Mouse (Mus musculus) lung, embryonic 16.5 days (tissue): ENCODE results near the gene Arhgef1. TPM values are rescaled to one million over a fixed set of nuclear protein-coding genes. Genes with fewer than 3 reads are reported as not detected.

Experiments
- ATAC-seq: fragments of 200-750 bp; cut with Nextera tagmentation; 2 replicates; pipeline ENCODE4 v1.8.0; 2017; ENCODE audit warnings: low read depth, mild to moderate bottlenecking, moderate library complexity
- H3K27ac ChIP-seq: fragments of 300-500 bp; sonication (generic); 2 replicates; pipeline ENCODE4 v1.5.1; 2014; ENCODE audit warnings: mild to moderate bottlenecking, control low read depth, low read length
- H3K27me3 ChIP-seq: fragments of 300-500 bp; sonication (generic); 2 replicates; pipeline ENCODE4 v1.6.1; 2014; ENCODE audit warnings: low read depth, low read length, mixed read lengths; ENCODE audit not compliant: control insufficient read depth, insufficient read depth
- H3K36me3 ChIP-seq: fragments of 300-500 bp; sonication (generic); 2 replicates; pipeline ENCODE4 v1.6.1; 2014; ENCODE audit warnings: low read length; ENCODE audit not compliant: control insufficient read depth, insufficient read depth
- H3K4me1 ChIP-seq: fragments of 300-500 bp; sonication (generic); replicated peaks from 2 replicates; pipeline ENCODE4 v1.6.1; 2014; ENCODE audit warnings: low read length, mixed read lengths; ENCODE audit not compliant: control insufficient read depth, insufficient read depth
- H3K4me2 ChIP-seq: fragments of 300-500 bp; sonication (generic); 2 replicates; pipeline ENCODE4 v1.6.1; 2014; ENCODE audit warnings: low read depth, low read length, control low read depth
- H3K4me3 ChIP-seq: fragments of 300-500 bp; sonication (generic); 2 replicates; pipeline ENCODE4 v1.5.1; 2014; ENCODE audit warnings: mild to moderate bottlenecking, low read length, control low read depth
- H3K9ac ChIP-seq: fragments of 300-500 bp; sonication (generic); 2 replicates; pipeline ENCODE4 v1.6.1; 2014; ENCODE audit warnings: low read length, control low read depth
- H3K9me3 ChIP-seq: fragments of 300-500 bp; sonication (generic); 2 replicates; pipeline ENCODE4 v1.6.1; 2016; ENCODE audit warnings: low read length; ENCODE audit not compliant: control insufficient read depth
- WGBS: fragments of 180-500 bp; shearing (Covaris S2); extraction: QIAGEN DNeasy Blood & Tissue Kit; methylation state at CpG from one replicate; pipeline ENCODE4 v1.1.7; 2014; 5-methylcytosine and 5-hydroxymethylcytosine counted together
- polyA plus RNA-seq: library from polyadenylated mRNA; unstranded; fragments of >200 nt; fragmentation: Nextera tagmentation; extraction: Ambion mirVana; gene quantifications from 2 replicates; pipeline ENCODE4 v1.2.1, GENCODE M21; 2015

Gene Arhgef1
- polyA plus RNA-seq, 1 experiment from 2014 or later: 119 TPM

DNA sequence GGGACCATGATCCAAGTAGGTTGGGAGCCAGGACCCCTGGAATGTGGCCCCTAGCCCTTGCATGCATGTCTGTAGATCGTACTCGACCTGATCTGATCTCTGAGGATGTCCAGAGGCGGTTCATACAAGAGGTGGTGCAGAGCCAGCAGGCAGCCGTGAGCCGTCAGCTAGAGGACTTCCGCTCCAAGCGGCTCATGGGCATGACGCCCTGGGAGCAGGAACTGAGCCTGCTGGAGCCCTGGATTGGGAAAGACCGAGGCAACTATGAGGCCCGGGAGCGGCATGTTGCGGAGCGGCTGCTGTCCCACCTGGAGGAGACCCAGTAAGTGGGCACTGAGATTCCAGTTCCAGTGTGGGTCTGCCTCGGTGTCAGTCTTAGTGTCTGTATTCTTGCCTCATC, 9.8 kb downstream of the Arhgef1 start:
- Histone ChIP-seq H3K36me3 (peaks cover 18% of the 10 kb centered on the region), H3K9ac (no peak overlapping the region), H3K9me3 (no peaks in the 10 kb centered on the region), H3K4me1 (no peaks in the 10 kb centered on the region), H3K27ac (no peak overlapping the region), H3K4me3 (no peak overlapping the region), H3K4me2 (no peak overlapping the region), H3K27me3 (no peaks in the 10 kb centered on the region)
- WGBS: 90% methylated on average over 14 of the region's 14 CpGs
- no peak for ATAC-seq

GRCm38 (mm10) chr7:24918763-24919323, 16.1 kb downstream of the Arhgef1 start:
- no peak for ATAC-seq
- 92% methylated on average over 20 of the region's 20 CpGs for WGBS
- no peak overlapping the region for H3K4me2 ChIP-seq
- no peak overlapping the region for H3K27ac ChIP-seq
- no peaks in the 10 kb centered on the region for H3K27me3 ChIP-seq
- no peak overlapping the region for H3K9ac ChIP-seq
- no peaks in the 10 kb centered on the region for H3K4me1 ChIP-seq
- no peak overlapping the region for H3K4me3 ChIP-seq
- no peaks in the 10 kb centered on the region for H3K9me3 ChIP-seq
- peaks cover 58% of the 10 kb centered on the region for H3K36me3 ChIP-seq

DNA sequence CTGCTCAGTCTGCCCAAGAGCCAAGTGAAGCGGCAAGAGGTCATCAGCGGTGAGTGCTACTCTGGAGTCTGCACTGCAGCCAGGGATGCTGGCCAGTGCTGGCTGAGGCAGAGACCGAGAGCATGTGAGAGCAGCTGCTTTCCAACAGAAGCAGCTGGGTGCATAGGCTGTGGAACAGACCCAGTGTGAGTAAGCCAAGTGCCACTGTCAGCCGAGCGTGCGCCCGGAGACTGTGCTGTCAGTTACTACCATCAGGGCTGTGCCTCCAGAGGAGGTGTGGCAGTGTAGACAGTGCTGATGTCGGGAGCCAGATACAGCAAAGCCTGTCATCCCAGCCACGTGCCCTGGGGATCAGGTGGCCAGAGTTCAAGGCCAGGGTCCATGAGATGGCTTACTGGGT, 17.0 kb downstream of the Arhgef1 start:
- peaks cover 67% of the 10 kb centered on the region for H3K36me3 ChIP-seq
- no peaks in the 10 kb centered on the region for H3K27me3 ChIP-seq
- no peak for ATAC-seq
- 87% methylated on average over 9 of the region's 9 CpGs for WGBS
- no peak overlapping the region for H3K4me3 ChIP-seq
- no peaks in the 10 kb centered on the region for H3K9me3 ChIP-seq
- no peaks in the 10 kb centered on the region for H3K4me1 ChIP-seq
- H3K4me2 ChIP-seq: no peak overlapping the region
- no peak overlapping the region for H3K27ac ChIP-seq
- H3K9ac ChIP-seq: no peak overlapping the region

GRCm38 (mm10) chr7:24930475-24930874, 27.8 kb downstream of the Arhgef1 start:
- Histone ChIP-seq H3K4me1 (no peaks in the 10 kb centered on the region), H3K27me3 (peaks cover 58% of the 10 kb centered on the region), H3K9ac (no peak overlapping the region), H3K9me3 (no peaks in the 10 kb centered on the region), H3K4me3 (no peak overlapping the region), H3K27ac (no peak overlapping the region), H3K36me3 (peaks cover 17% of the 10 kb centered on the region), H3K4me2 (no peak overlapping the region)
- ATAC-seq: no peak
- 32% methylated on average over 6 of the region's 6 CpGs for WGBS

DNA sequence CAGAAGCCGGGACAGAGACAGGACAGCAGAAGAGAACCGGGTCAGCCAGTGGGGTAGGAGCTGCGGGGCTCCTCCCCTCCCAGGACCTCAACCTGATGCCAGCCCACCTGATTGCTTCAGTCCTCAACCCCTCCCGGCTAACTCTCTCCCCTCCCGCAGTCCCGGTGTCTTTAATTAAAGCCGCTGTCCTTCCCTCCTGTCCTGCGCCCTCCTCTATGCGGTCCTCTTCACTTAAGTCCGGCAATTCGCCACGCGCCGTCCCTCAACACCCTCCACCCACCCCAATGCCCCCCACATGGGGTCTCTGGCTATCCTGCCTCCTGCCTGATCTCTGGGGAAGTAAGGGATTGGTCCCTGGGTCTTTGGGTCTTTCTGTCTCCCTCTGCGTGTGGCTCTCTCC, 28.9 kb downstream of the Arhgef1 start:
- H3K36me3 ChIP-seq: peaks cover 9% of the 10 kb centered on the region; the same call in 1 of the 2 replicates
- H3K4me2 ChIP-seq: no peak overlapping the region
- H3K9me3 ChIP-seq: no peaks in the 10 kb centered on the region
- no peak for ATAC-seq
- 0% methylated on average over 15 of the region's 15 CpGs for WGBS
- peaks cover 69% of the 10 kb centered on the region for H3K27me3 ChIP-seq
- no peak overlapping the region for H3K4me3 ChIP-seq
- H3K9ac ChIP-seq: no peak overlapping the region
- no peak overlapping the region for H3K27ac ChIP-seq
- H3K4me1 ChIP-seq: no peaks in the 10 kb centered on the region

DNA sequence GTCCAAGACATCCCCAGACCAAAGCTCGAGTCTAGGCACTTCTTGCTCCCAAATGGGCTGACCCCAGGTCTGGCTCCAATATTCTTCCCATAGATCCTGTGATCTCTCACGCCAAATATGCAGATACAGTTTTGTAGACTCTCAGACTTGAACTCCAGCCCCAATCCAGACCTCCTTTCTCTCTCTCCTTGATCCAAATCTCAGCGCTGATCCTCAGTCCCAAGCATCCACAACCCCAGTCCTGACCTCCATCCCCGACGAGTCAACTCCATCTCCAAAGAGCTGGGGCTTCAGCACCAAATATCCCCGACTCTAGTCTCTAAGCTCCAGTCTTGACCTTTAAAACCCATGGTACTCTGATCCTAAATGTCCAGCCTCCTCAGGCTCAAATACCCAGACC, 40.9 kb downstream of the Arhgef1 start:
- H3K4me1 ChIP-seq: peaks cover 4% of the 10 kb centered on the region
- no peaks in the 10 kb centered on the region for H3K9me3 ChIP-seq
- 10% methylated on average over 6 of the region's 6 CpGs for WGBS
- H3K36me3 ChIP-seq: no peaks in the 10 kb centered on the region
- peaks cover 84% of the 10 kb centered on the region for H3K27me3 ChIP-seq
- ATAC-seq: no peak
- H3K9ac ChIP-seq: no peak overlapping the region
- H3K4me2 ChIP-seq: no peak overlapping the region
- no peak overlapping the region for H3K27ac ChIP-seq
- no peak overlapping the region for H3K4me3 ChIP-seq

DNA sequence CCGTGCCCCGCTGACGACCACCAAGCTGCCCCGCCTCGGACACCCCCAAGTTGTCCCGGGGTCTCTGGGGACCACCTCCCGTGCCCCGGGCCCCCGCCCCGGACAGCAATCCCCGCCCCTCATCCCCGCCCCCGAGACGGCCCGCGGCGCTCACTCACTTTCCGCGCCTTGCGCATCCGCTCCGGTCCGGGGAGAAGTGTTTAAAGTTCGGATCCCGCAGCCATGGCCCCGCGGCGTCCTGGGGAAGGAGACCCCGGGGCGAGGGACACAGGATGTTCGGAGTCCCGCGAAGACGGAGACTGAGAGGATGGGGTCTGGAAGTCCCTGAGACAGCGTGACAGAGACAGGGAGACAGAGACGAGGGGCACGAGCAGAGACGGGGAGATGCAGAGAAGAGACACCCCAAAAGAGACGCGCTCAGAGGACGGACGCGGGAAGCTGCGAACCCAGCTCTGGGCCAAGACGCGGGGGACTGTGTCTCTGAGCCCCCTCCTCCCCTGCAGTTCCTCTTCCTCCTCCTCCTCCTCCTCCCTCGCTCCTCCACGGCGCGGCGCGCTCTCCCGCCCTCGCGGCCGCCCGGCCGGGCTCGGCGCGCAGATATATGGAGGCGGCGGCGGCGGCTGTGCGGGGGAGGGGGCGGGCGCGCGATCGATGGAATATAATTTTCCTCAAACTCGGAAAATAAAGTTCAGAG, 41.7 kb downstream of the Arhgef1 start, which contains the start of gene Gm4881:
Gene Gm4881, minus strand, starts transcription at position 238 of the 694 bp plus-strand sequence.
- Histone ChIP-seq H3K9me3 (no peaks in the 10 kb centered on the region), H3K27ac (no peak within 1 kb of the TSS), H3K36me3 (no peaks in the 10 kb centered on the region), H3K9ac (peak within 1 kb of the TSS; percentile 25; the same call in 1 of the 2 replicates), H3K4me3 (peak within 1 kb of the TSS; percentile 38), H3K4me2 (peak within 1 kb of the TSS; percentile 53), H3K27me3 (peaks cover 86% of the 10 kb centered on the region), H3K4me1 (peaks cover 4% of the 10 kb centered on the region)
- WGBS: under 1% methylated on average over 72 of the region's 72 CpGs
- ATAC-seq: no peak

DNA sequence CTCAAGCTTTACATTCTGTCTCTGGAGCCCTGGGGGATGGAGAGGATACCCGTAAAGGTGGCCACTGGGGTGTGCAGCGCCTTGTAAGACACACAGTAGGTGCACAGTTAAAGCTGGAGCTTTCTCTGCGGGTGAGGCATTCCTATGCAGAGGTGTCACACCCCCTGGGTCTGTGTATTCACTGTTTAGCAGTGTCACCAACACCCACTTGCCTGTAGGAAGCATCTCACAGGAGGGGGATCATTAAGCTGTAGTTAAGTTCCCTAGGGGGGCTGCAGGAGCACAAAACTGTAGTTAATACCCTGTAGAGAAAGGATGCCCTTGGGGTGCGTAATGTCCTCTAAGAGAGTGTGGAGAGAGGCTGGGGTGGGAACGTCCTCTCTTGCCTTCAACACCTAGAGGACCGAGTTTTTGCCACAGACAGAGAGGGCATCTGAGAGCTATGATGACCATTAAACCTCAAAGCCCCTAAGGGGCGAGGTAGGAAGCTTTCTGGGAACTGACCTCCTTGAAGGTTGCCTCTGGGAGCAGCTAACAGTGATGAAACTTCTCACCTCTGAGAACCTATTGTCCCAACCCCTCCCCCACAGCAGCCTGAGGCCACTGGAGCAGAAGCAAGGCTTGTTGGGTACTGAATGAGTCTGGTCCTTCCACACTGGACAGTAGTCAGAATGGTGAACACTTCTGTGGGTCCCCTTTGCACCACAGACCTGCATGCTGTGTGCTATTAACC, 44.8 kb downstream of the Arhgef1 start:
- Histone ChIP-seq H3K27me3 (peaks cover 97% of the 10 kb centered on the region), H3K27ac (no peak overlapping the region), H3K36me3 (no peaks in the 10 kb centered on the region), H3K9me3 (no peaks in the 10 kb centered on the region), H3K4me2 (no peak overlapping the region), H3K4me3 (no peak overlapping the region), H3K4me1 (peaks cover 4% of the 10 kb centered on the region), H3K9ac (no peak overlapping the region)
- no peak for ATAC-seq
- WGBS: under 1% methylated on average over 7 of the region's 7 CpGs

DNA sequence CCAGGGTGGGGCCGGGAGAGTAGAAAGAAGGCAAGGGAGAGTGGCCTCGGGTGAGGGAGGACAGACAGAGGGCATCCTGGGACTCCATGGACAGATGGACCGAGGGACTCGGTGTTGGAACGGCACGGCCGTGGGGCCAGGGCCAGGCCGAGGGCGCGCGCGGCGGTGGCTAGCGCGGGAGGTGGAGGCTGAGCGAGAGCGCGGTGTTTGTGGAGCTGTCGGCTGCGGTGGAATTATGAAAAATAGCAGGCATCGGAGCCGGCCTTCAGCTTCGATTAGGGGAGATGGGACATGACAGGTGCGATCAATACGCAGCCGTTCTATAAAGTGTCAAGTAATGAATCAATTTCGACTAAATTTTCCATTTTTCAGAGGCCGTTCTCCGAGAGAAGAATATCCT, 46.1 kb downstream of the Arhgef1 start:
- H3K9ac ChIP-seq: no peak overlapping the region
- 3% methylated on average over 29 of the region's 29 CpGs for WGBS

More for the DNA sequence above, 46.1 kb downstream of the Arhgef1 start:
- Histone ChIP-seq H3K4me1 (peaks cover 4% of the 10 kb centered on the region), H3K27ac (no peak overlapping the region), H3K27me3 (peaks cover 96% of the 10 kb centered on the region), H3K4me3 (no peak overlapping the region), H3K36me3 (no peaks in the 10 kb centered on the region), H3K9me3 (no peaks in the 10 kb centered on the region), H3K4me2 (no peak overlapping the region)
- no peak for ATAC-seq
